Mouse (Mus musculus) urinary bladder, postnatal 0 days (tissue): ENCODE measurements around the gene Cks1b. TPM values are rescaled to one million over a fixed set of nuclear protein-coding genes. Genes with fewer than 3 reads are reported as not detected.

Experiments used
- polyA plus RNA-seq: library from polyadenylated mRNA; unstranded; fragments of >200 nt; fragmentation: Nextera tagmentation; extraction: Ambion mirVana; gene quantifications from 2 replicates; pipeline ENCODE4 v1.2.1, GENCODE M21; 2015

Gene Cks1b
- polyA plus RNA-seq: 146 and 176 TPM in 2 replicates

DNA sequence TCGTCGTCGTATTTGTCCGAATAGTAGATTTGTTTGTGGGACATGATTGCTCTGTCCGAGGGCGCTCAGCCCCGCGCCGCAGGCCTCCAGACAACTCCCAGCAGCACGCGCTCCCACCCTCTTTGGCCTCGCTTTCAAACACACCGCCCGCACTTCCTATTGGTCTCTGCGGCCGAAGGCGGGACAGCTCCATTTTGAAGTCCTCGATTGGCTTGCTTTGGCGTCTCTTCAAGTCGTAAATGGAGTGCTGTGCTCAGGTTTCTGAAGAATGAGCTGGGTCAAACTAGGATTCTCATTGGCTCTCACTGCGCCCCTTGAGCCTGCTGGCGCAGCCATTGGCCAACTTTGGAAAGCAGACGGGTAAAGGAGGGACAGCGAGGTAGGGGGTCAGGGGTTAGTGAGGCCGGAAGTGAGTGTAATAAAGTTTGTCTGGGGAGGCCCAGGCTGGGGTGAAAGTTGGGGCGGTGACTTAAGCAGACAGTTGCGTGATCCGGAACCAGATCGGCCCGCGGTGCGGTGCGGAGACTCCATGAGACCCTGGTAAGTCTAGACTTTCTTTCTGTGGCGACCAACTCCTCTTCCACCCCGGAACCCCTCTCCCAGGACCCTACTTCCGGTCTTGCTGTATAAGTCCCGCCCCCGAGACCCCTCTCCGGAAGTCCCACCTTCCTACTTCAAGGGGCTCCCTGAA lies at the start of gene Cks1b, which contains the start of gene Shc1:
Gene Cks1b, minus strand, starts transcription at position 214 of the 691 bp plus-strand sequence.
Gene Shc1, plus strand, starts transcription at position 274 of the 691 bp plus-strand sequence.

DNA sequence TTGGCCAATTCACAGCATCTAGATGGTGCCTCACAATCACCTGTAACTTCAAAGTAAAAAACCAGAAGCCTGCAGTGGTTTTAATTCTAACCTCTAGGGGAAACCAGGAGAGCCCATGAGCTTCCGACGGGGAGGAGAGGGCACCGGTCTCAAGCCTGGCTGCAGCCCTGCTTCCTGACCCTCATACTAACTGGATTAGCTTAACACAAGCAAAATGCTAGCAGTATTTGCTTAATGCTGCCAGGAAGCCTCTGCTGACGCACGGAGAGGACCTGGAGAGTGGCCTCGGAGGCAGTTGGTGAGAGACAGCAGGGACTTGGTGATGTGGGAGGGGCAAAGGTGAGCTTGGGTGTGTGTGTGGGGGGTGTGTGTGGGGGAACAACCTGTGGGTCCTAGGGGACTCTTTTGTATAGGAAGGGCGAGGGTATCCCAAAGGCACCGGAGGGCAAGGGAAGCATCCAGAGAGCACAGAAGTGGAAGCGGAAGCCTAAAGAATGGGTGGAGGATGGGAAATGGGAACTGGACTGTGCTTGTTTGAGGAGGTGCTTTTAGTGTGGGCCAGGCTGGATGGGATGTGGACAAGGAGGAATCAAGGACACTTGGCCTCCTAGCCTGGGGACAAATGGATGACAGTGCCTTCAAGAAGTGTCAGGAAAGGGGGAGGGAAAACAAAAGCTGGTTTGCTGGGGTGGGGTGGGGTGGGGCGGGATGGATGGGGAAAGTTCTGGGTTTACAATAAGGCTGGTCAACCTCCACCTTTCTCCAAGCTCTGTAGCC lies 36.4 kb upstream of the Cks1b start, which contains the start of gene Pmvk:
Gene Pmvk, plus strand, starts transcription at position 141 of the 777 bp plus-strand sequence.

DNA sequence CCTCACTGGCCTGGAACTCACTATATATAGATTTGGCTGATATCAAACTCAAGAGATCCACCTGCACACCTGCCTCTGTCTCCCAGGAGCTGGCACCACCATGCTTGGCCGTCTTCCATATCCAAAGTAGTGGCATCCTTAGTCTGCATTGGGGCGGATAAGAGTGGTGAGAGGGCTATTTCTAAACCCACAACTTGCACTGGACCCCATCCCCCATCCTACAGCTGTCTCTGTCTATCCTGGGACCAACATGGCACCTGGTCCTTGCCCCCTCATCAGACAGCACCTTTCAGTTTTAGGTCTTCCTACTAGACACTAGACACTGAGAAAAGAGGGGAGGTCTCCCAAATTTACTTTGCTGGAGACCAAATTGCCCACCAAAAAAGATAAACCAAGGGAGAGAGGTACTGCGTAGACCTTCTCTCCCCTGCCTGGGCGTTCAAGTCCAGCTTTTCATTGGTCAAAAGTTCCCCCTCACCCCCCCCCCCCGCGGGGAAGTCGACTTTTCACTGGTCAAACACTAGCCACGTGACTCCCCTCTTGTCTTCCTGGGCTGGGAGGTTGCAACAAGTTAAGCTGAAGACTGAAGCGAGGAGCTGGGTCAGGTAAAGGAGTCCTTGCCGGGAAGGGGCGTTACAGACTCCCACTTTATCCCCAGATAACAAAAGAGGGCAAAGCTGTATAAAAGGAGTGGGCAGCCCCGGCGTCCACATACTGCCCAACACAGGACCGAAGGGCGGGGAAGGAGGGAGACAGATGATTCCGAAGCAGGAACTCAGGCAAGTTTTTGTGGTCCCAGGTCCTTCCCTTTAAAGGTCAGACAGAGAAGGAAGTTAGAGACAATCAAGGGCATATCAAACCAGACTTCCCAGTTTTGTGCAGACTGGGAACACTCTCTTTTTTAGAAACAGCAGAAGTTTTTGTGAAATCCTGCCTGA lies 18.3 kb upstream of the Cks1b start, which contains the start of gene Pbxip1:
Gene Pbxip1, plus strand, starts transcription at position 531 of the 938 bp plus-strand sequence.

DNA sequence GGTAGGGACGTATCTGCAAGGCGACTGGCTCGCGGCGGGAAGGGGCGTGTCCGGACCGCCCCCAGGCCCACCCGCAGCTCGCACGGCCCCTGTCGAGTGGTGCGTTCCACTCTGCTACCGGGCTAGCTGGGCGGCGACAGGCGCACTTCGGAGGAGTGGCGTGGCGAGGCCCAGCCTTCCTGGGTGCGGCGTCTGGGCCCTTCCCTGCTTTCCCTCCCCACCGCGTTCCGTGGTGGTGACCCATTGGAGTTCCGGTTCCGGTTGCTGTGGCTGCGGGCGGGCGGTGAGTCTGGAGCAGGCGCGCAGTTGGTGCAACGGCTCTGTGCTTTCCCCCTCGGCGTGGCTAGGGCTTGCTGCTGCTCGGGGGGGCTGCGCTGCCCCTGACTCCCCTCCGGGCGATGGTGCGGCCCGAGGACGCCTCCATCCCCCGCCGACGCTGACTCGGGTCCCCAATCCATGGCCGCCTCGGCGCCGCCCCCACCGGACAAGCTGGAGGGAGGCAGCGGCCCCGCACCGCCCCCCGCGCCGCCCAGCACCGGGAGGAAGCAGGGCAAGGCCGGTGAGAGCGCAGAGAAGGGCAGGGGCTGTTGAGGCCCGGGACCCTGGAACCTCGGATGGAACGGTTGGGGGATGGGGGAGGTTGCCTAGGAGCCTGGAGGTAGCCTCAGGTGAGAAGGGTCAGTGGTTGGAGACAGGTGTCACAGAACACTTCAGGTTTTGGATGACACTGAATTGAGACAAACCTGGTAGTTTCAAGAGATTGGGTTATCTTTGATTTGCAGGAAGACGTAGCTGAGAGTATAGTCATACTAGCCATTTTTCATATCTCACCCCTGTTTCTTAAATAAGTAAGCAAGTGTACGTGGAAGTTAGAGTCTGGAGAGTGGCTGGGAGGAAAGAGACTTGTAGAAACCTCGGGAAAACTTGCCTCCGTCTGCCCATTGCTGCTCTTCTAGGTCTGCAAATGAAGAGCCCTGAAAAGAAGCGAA lies 12.3 kb upstream of the Cks1b start, which contains the start of gene Pygo2:
Gene Pygo2, plus strand, starts transcription at position 44 of the 989 bp plus-strand sequence.

DNA sequence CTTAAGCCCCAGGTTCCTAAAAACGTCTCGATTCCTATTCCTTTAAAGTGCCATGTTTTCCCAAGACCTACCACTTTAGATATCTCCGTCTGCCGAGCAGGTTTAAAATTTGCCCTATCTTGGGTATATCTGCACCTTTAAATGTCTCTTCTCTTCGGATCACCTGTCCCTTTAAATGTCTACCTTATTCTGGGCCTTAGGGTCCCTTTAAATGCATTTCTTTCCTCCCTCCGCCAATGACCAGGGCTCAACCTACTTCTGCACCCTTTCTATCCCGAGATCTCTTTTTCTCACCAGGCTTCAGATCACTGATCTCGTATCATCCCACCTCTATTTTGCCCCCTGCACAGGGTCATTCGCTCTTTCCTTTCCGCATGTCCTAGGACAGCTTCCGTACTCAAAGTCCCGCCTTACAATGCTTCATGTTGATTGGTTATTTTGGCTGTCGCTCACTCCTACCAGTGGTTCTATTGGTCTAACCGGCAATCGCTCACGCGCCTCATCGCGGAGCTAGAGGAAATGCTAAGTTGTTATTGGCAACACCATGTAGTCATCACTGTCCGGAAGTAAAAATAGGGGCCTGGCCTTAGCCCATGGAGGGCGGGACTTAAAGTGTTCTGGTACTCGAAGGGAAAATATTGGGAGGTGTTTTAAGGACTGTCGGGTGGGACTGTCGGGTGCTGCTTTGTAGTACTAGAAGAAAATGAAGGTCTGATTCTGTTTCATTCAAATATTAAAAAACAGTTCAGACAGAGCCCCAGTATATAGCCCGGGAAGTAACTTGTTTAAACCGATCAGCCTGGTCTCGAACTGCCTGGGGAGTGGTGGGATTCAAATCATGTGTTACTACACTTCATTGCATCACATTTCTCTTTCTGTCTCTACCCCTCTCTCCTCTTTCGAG lies 6.4 kb downstream of the Cks1b start, which contains the start of gene Flad1:
Gene Flad1, minus strand, starts transcription at position 381 of the 904 bp plus-strand sequence.

DNA sequence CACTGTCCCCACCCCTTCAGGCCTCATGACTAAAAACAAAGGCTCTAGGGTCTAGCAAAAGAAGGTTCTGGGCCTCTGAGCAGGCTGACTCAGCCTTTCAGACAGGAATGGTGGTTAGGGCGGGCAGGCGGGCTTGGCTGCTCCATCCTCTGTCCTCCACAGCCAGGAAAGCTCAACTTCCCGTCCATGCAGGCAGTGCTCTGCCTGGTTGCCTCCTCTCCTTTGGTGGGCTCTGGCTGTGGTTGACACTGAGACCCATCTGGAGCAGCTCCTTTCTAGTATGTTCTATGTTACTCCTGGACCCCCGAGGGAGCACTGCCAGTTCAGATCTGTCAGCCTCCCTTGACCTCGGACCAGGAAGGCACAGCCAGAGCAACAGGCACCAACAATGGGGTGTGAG lies 15.5 kb downstream of the Cks1b start, which contains the start of gene Lenep:
Gene Lenep, minus strand, starts transcription at position 101 of the 400 bp plus-strand sequence.

DNA sequence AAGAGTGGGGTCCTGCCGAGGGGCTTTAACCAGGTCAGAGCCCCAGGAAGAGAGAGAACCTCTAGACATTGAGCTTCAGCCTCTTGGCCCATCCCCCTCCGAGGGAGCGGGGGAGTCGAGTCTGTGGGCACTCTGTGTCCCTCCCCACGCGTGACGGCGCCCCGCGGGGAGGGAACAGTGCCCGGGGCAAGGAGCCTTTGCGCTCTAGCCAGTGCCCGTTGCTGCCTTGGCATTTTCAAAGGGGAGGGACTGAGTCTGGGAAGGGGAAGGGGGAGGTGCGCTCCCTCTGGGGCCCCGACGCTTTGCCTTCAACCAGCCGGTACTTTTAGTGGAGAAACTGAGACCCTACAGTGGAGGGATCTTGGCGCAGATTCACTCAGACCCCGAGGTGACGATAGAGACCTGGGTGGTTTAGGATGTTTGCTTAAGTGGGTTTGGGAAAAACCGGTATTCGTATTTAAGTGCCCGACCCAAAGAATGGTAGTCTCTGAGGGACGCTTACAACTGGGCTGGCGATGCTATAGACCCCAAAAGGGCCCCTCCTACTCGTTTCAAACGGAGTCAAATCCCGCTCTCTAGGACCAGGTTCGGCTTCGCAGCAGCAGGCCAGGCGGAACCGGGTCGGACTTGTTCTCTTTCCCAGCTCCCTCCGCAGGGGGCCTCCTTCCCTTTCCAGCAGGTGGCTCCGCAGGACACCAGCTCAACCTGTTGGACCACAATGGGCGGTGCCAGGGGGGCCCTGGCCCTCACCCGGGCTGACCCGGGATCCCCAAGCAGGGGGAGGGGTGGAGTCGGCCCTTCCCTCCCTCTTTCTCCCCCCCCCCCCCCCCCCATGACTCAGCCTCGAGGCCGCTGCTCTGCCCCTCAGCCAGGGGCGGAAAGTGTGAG lies 23.9 kb downstream of the Cks1b start, which contains the start of gene Zbtb7b:
Gene Zbtb7b, minus strand, starts transcription at position 771 of the 888 bp plus-strand sequence.

Other genes starting within 250 kb of the Cks1b start
- gene Scamp3, start 240.9 kb downstream of the Cks1b start, polyA plus RNA-seq: 63.2 and 67.5 TPM in 2 replicates
- 16.3 and 16.7 TPM in 2 replicates for gene Fam189b, start 235.2 kb downstream of the Cks1b start, polyA plus RNA-seq
- 35.9 and 40.6 TPM in 2 replicates for gene Gba, start 215.5 kb downstream of the Cks1b start, polyA plus RNA-seq
- 31.5 and 34.3 TPM in 2 replicates for gene Thbs3, start 203.2 kb downstream of the Cks1b start, polyA plus RNA-seq
- gene Mtx1, start 191.3 kb downstream of the Cks1b start, polyA plus RNA-seq: 130 and 133 TPM in 2 replicates
- gene Muc1, start 189.3 kb downstream of the Cks1b start, polyA plus RNA-seq: 0.31 and 0.75 TPM in 2 replicates
- 245 and 269 TPM in 2 replicates for gene Krtcap2, start 172.4 kb downstream of the Cks1b start, polyA plus RNA-seq
- gene Trim46, start 172.1 kb downstream of the Cks1b start, polyA plus RNA-seq: 0.50 and 0.73 TPM in 2 replicates
- gene Dpm3, start 159.0 kb downstream of the Cks1b start, polyA plus RNA-seq: 107 and 126 TPM in 2 replicates
- 90.2 and 94.4 TPM in 2 replicates for gene Slc50a1, start 147.8 kb downstream of the Cks1b start, polyA plus RNA-seq
- 19.8 and 20.1 TPM in 2 replicates for gene Efna1, start 137.2 kb downstream of the Cks1b start, polyA plus RNA-seq
- 5.3 and 6.5 TPM in 2 replicates for gene Efna3, start 95.4 kb downstream of the Cks1b start, polyA plus RNA-seq
- gene Efna4, start 80.4 kb downstream of the Cks1b start, polyA plus RNA-seq: 4.4 and 5.6 TPM in 2 replicates
- gene Adam15, start 68.4 kb downstream of the Cks1b start, polyA plus RNA-seq: 60.9 and 72.6 TPM in 2 replicates
- 0.07 and 0.08 TPM in 2 replicates for gene Dcst2, start 56.4 kb downstream of the Cks1b start, polyA plus RNA-seq
- gene Dcst1, start 53.1 kb downstream of the Cks1b start, polyA plus RNA-seq: 0.17 and 0.26 TPM in 2 replicates
- gene Zbtb7b, start 23.6 kb downstream of the Cks1b start, polyA plus RNA-seq: 4.1 and 4.6 TPM in 2 replicates
- not detected in 2 replicates for gene Lenep, start 15.6 kb downstream of the Cks1b start, polyA plus RNA-seq
- gene Flad1, start 6.5 kb downstream of the Cks1b start, polyA plus RNA-seq: 20.6 and 21.0 TPM in 2 replicates
- gene Shc1, start 60 bp upstream of the Cks1b start, polyA plus RNA-seq: 75.2 and 77.8 TPM in 2 replicates
- 17.5 and 21.1 TPM in 2 replicates for gene Pygo2, start 11.8 kb upstream of the Cks1b start, polyA plus RNA-seq
- gene Pbxip1, start 18.3 kb upstream of the Cks1b start, polyA plus RNA-seq: 171 and 191 TPM in 2 replicates
- 40.4 and 51.5 TPM in 2 replicates for gene Pmvk, start 36.2 kb upstream of the Cks1b start, polyA plus RNA-seq
- gene Kcnn3, start 101.8 kb upstream of the Cks1b start, polyA plus RNA-seq: 3.6 and 6.3 TPM in 2 replicates